Mouse (Mus musculus): ENCODE data around the gene Bach2. TPM values are rescaled to one million over a fixed set of nuclear protein-coding genes. Genes with fewer than 3 reads are reported as not detected.

Bach2 gene
- polyA plus RNA-seq, 2 experiments from 2014 or later: 21.5 to 23.6 TPM

GRCm38 (mm10) chr4:32569995-32570938 lies 331.7 kb downstream of the Bach2 start:
- ATAC-seq: no peak

GRCm38 (mm10) chr4:32570939-32571317 lies 332.3 kb downstream of the Bach2 start:
- peak; percentile 40 for ATAC-seq

DNA sequence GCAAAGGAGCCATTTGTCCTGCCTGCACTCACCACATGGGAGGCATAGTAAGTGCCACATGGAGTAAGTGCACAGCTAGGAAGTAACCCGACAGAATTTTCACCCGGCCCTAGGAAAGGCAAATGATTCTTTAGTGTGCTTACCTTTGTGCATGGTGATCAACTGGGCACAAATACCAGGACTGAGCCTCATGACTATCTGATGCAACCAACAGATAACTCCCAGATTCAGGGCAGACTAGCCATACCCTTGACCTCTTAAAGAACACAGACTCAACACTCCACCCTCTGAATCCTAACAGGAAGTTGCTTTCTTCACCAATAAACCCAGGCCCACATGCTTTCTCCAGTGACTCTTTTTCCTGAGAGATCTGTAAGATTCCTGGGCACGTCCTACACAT lies 332.8 kb downstream of the Bach2 start:
- ATAC-seq: peak; percentile 24

DNA sequence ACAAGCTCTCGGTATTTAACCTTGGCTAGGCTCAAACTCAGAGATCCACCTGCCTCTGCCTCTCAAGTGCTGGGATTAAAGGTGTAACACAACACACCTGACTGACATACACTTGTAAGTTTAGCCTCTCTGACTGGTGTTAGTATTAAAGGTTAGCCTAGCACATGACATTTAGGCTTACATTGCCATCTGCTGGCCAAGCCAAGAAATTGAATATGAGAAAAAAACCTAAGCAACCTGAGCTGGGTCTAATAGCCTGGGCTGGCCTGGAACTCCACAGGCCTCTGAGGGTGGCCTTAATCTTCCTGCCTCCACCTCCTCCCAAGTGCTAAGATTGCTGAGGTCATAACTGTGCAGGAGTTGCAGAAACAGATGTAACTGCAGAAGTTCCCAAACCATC lies 333.5 kb downstream of the Bach2 start:
- peak; percentile 76 for ATAC-seq

- ATAC-seq: no peak
Measured at GRCm38 (mm10) chr4:32573586-32573985, 335.0 kb downstream of the Bach2 start.

- ATAC-seq: no peak
Measured at GRCm38 (mm10) chr4:32574604-32575003, 336.0 kb downstream of the Bach2 start.

- ATAC-seq: no peak
Measured at GRCm38 (mm10) chr4:32575165-32575564, 336.6 kb downstream of the Bach2 start.

- no peak for ATAC-seq
Measured at GRCm38 (mm10) chr4:32579850-32580249, 341.2 kb downstream of the Bach2 start.

GRCm38 (mm10) chr4:32584181-32584580 lies 345.6 kb downstream of the Bach2 start:
- no peak for ATAC-seq

- peak; percentile 52 for ATAC-seq
Measured at GRCm38 (mm10) chr4:32586596-32586995, 348.0 kb downstream of the Bach2 start.

- ATAC-seq: peak; percentile 53
Measured at GRCm38 (mm10) chr4:32587543-32587942, 348.9 kb downstream of the Bach2 start.

GRCm38 (mm10) chr4:32588237-32588636 lies 349.6 kb downstream of the Bach2 start:
- ATAC-seq: peak; percentile 85

DNA sequence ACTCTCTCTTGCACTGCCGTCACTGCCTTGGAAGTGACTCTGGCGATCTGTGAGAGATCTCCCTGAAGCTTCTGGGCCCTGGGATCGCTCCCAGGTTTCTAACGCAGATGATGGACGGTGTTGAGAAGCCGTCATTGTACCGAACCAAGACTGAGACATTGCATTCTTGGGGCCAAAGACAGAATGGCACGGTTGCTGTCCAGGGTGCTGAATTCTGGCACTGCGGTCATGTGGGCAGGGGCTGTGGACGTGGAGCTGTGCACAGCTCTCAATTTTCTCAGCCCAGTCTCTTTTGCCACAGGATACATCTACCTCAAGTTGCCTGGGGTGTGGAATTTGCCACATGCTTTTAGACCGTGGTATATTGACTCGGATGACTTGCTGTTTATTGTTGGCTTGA lies 362.5 kb downstream of the Bach2 start:
- ATAC-seq: peak; percentile 49

- no peak for ATAC-seq
Measured at GRCm38 (mm10) chr4:32602660-32603059, 364.1 kb downstream of the Bach2 start, which contains the start of gene Gja10. TSS of gene Gja10 (minus strand) at chr4:32602760.

GRCm38 (mm10) chr4:32615034-32615881 lies 376.7 kb downstream of the Bach2 start, which contains the start of gene Casp8ap2:
TSS of gene Casp8ap2 (plus strand) at chr4:32615451.
- peak; percentile 97 for ATAC-seq

DNA sequence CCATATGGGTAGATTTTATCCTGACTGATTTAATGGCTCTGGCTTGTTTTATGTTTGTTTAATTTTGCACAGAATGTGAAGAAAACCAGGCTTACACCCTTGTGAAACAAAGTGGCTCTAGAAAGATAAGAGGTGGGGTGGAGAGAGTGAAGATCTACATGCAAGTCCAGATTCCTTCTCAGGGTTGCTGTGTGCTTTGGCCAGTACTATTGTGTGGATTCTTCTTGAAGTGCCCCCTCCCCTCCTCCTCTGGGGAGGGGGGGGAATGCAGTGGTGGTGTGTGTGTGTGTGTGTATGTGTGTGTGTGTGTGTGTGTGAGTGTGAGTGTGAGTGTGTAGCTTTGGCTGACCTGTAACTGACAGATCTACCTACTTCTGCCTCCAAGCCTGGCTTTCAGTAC lies 383.0 kb downstream of the Bach2 start:
- ATAC-seq: no peak

Measured in CD4-positive, CD25-positive, alpha-beta regulatory T cell, adult 4 months (primary cell).